Mouse (Mus musculus) heart, adult 2 months (tissue): ENCODE data around the gene Fam71b.

Experiments used
- CTCF ChIP-seq: fragments of 200-600 bp; IDR thresholded peaks from 2 replicates; pipeline ENCODE4 v1.8.1; 2022; ENCODE audit warnings: antibody characterized with exemption, mild to moderate bottlenecking, moderate library complexity
- EP300 ChIP-seq: fragments of 200-500 bp; IDR thresholded peaks from 2 replicates; pipeline ENCODE4 v1.6.1; 2011; ENCODE audit warnings: low read depth, low read length, control low read depth; ENCODE audit not compliant: insufficient read depth
- POLR2A ChIP-seq: fragments of 200-500 bp; IDR thresholded peaks from 2 replicates; pipeline ENCODE4 v1.6.1; 2011; ENCODE audit warnings: mild to moderate bottlenecking, low read depth, low read length, control low read depth; ENCODE audit not compliant: insufficient read depth

DNA sequence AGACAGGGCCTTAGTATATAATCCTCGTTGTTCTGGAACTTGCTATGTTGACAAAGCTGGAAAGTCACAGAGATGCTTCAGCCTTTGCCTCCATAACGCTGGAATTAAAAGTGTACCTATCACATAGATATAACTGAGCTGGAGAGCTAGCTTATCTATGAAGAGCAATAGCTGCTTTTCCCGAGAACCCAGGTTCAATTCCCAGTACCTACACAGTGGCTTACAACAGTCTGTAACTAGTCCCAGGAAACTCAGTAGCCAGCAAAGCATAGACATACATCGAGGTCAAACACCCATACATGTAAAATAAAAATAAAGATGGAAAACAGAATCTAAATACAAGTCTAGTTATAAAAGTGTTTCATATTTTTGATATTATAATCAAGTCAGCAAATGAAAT is 2.1 kb downstream of the Fam71b start:
- no peak for TF ChIP-seq EP300
- TF ChIP-seq POLR2A, result no peak
- TF ChIP-seq CTCF, result no peak
